Mouse (Mus musculus) embryonic facial prominence, embryonic 10.5 days (tissue): ENCODE measurements at regions not wholly inside any gene's neighbourhood (a gene's known extent, or its start where the extent isn't known, plus 50 kb on each side); places are given as distances from the start of the nearest gene placed in this dataset.

Experiments
- DNase-seq: peaks from one replicate; pipeline ENCODE4 v3.0.0-alpha.2; 2017; ENCODE audit warnings: low spot score
- H3K27ac ChIP-seq: fragments of 300-500 bp; sonication (generic); replicated peaks from 2 replicates; pipeline ENCODE4 v1.5.1; 2016; ENCODE audit warnings: mild to moderate bottlenecking
- H3K27me3 ChIP-seq: fragments of 300-500 bp; sonication (generic); replicated peaks from 2 replicates; pipeline ENCODE4 v1.6.1; 2016; ENCODE audit warnings: low read depth, mild to moderate bottlenecking; ENCODE audit not compliant: poor library complexity, severe bottlenecking
- H3K36me3 ChIP-seq: fragments of 300-500 bp; sonication (generic); replicated peaks from 2 replicates; pipeline ENCODE4 v1.6.1; 2016; ENCODE audit warnings: mild to moderate bottlenecking, moderate library complexity
- H3K4me1 ChIP-seq: fragments of 300-500 bp; sonication (generic); 2 replicates; pipeline ENCODE4 v1.6.1; 2016
- H3K4me3 ChIP-seq: fragments of 300-500 bp; sonication (generic); 2 replicates; pipeline ENCODE4 v1.5.1; 2016; ENCODE audit warnings: mild to moderate bottlenecking, moderate library complexity
- H3K9me3 ChIP-seq: fragments of 300-500 bp; sonication (generic); 2 replicates; pipeline ENCODE4 v1.6.1; 2016; ENCODE audit warnings: mild to moderate bottlenecking
- WGBS: fragments of 180-500 bp; shearing (Covaris S2); methylation state at CpG from one replicate; pipeline ENCODE4 v1.1.7; 2016; 5-methylcytosine and 5-hydroxymethylcytosine counted together

DNA sequence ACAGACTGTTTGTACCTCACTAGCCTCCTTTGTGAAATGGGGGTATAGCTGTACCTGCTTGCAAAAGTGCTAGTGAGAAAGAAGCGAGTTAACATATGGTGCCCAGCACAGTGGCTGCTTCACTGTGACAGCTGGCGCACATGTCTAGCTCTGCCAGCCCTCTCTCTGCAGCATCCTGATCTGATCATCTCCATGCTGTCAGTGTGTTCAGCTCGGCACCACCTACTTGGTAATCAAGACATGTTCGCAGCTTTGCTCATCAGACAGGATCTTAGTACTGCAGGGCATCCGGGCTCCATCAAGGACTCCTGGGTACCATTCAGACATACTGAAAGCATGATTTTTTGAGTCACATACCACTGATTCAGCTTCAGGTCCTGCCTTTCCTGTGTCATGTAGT, 100.9 kb upstream of the Gpr139 start:
- Histone ChIP-seq H3K4me3 (no peak overlapping the region), H3K27me3 (no peaks in the 10 kb centered on the region), H3K9me3 (no peaks in the 10 kb centered on the region), H3K27ac (no peak overlapping the region), H3K36me3 (no peaks in the 10 kb centered on the region), H3K4me1 (no peaks in the 10 kb centered on the region)
- WGBS, result 87% methylated on average over 5 of the region's 5 CpGs
- DNase-seq, result no peak

GRCm38 (mm10) chr7:119279896-119280661, 95.7 kb upstream of the Gpr139 start:
- DNase-seq, result no peak
- no peaks in the 10 kb centered on the region for H3K4me1 ChIP-seq
- H3K36me3 ChIP-seq, result no peaks in the 10 kb centered on the region
- H3K27me3 ChIP-seq, result no peaks in the 10 kb centered on the region
- WGBS, result 77% methylated on average over 3 of the region's 3 CpGs
- no peaks in the 10 kb centered on the region for H3K9me3 ChIP-seq
- no peak overlapping the region for H3K4me3 ChIP-seq
- no peak overlapping the region for H3K27ac ChIP-seq

GRCm38 (mm10) chr7:119272621-119273020, 88.2 kb upstream of the Gpr139 start:
- Histone ChIP-seq H3K27ac (no peak overlapping the region), H3K4me1 (no peaks in the 10 kb centered on the region), H3K36me3 (no peaks in the 10 kb centered on the region), H3K4me3 (no peak overlapping the region), H3K9me3 (no peaks in the 10 kb centered on the region), H3K27me3 (no peaks in the 10 kb centered on the region)
- WGBS, result 84% methylated on average over 3 of the region's 3 CpGs
- no peak for DNase-seq

- H3K27ac ChIP-seq, result no peak overlapping the region
- no peak overlapping the region for H3K4me3 ChIP-seq
- H3K27me3 ChIP-seq, result no peaks in the 10 kb centered on the region
- no peaks in the 10 kb centered on the region for H3K4me1 ChIP-seq
- no peak for DNase-seq
- H3K36me3 ChIP-seq, result no peaks in the 10 kb centered on the region
- WGBS, result 96% methylated on average over 1 of the region's 1 CpGs
- H3K9me3 ChIP-seq, result no peaks in the 10 kb centered on the region
These were observed 87.0 kb upstream of the Gpr139 start for GRCm38 (mm10) chr7:119271427-119271826.

- WGBS, result 76% methylated on average over 8 of the region's 8 CpGs
- Histone ChIP-seq H3K27me3 (no peaks in the 10 kb centered on the region), H3K27ac (no peak overlapping the region), H3K36me3 (no peaks in the 10 kb centered on the region), H3K4me1 (no peaks in the 10 kb centered on the region), H3K9me3 (no peaks in the 10 kb centered on the region), H3K4me3 (no peak overlapping the region)
- DNase-seq, result no peak
These were observed 86.5 kb upstream of the Gpr139 start for GRCm38 (mm10) chr7:119270826-119271420.

DNA sequence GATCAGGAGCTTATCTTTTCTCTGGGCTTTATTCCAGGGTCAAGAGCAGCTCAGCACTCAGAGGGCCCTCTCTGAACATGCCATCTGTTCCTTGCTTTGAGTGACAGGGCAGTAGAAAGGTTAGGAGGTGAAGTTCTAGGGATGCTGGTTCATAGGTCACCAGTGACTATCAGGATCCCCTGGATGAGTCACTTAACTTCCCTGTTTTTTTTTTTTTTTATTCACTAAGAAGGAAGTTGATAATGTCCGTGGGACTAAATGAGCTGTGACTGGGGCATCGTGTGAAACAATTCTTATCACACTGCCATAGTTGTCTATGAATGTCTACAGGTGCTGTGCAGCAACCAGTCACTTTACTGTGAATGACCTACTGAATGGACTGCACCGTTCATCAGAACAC, 73.8 kb upstream of the Gpr139 start:
- no peaks in the 10 kb centered on the region for H3K27me3 ChIP-seq
- 88% methylated on average over 3 of the region's 3 CpGs for WGBS
- H3K36me3 ChIP-seq, result no peaks in the 10 kb centered on the region
- H3K9me3 ChIP-seq, result no peaks in the 10 kb centered on the region
- H3K27ac ChIP-seq, result no peak overlapping the region
- no peak overlapping the region for H3K4me3 ChIP-seq
- no peak for DNase-seq
- H3K4me1 ChIP-seq, result peaks cover 6% of the 10 kb centered on the region; the same call in 1 of the 2 replicates

- DNase-seq, result no peak
- H3K27me3 ChIP-seq, result no peaks in the 10 kb centered on the region
- H3K27ac ChIP-seq, result no peak overlapping the region
- WGBS, result 87% methylated on average over 3 of the region's 3 CpGs
- H3K4me1 ChIP-seq, result peaks cover 6% of the 10 kb centered on the region; the same call in 1 of the 2 replicates
- H3K36me3 ChIP-seq, result no peaks in the 10 kb centered on the region
- no peaks in the 10 kb centered on the region for H3K9me3 ChIP-seq
- no peak overlapping the region for H3K4me3 ChIP-seq
These were observed 72.5 kb upstream of the Gpr139 start for GRCm38 (mm10) chr7:119256916-119257315.

- H3K4me3 ChIP-seq, result no peak overlapping the region
- H3K9me3 ChIP-seq, result no peaks in the 10 kb centered on the region
- H3K4me1 ChIP-seq, result peaks cover 6% of the 10 kb centered on the region; the same call in 1 of the 2 replicates
- DNase-seq, result no peak
- no peak overlapping the region for H3K27ac ChIP-seq
- no peaks in the 10 kb centered on the region for H3K36me3 ChIP-seq
- no peaks in the 10 kb centered on the region for H3K27me3 ChIP-seq
- WGBS, result 79% methylated on average over 2 of the region's 2 CpGs
These were observed 68.3 kb upstream of the Gpr139 start for GRCm38 (mm10) chr7:119252742-119253141.

DNA sequence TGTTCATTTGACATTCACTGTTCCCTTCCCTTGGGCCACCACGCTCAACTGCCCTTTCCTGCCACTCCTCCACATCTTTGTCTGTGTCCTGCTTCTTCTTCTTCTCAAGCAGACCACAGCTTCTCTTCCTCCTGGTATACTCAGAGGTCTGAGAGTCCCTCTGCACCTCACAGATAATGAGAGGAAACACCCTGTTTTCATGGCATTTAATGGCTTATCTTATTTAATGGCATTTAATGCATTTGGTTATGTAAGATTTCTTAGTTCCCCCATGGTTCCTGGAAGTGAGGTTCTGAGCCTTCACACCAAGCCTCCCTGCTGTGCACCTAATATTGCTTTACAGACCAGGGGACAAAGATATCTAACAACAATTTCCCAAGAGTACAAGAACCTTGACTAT, 67.3 kb upstream of the Gpr139 start:
- Histone ChIP-seq H3K4me3 (no peak overlapping the region), H3K9me3 (no peaks in the 10 kb centered on the region), H3K36me3 (no peaks in the 10 kb centered on the region), H3K27ac (no peak overlapping the region), H3K27me3 (no peaks in the 10 kb centered on the region), H3K4me1 (peaks cover 6% of the 10 kb centered on the region; the same call in 1 of the 2 replicates)
- no peak for DNase-seq
- 96% methylated on average over 1 of the region's 1 CpGs for WGBS

GRCm38 (mm10) chr7:119250381-119250780, 66.0 kb upstream of the Gpr139 start:
- Histone ChIP-seq H3K4me3 (no peak overlapping the region), H3K27me3 (no peaks in the 10 kb centered on the region), H3K36me3 (no peaks in the 10 kb centered on the region), H3K27ac (no peak overlapping the region), H3K9me3 (no peaks in the 10 kb centered on the region), H3K4me1 (peaks cover 6% of the 10 kb centered on the region; the same call in 1 of the 2 replicates)
- 91% methylated on average over 3 of the region's 3 CpGs for WGBS
- DNase-seq, result no peak

DNA sequence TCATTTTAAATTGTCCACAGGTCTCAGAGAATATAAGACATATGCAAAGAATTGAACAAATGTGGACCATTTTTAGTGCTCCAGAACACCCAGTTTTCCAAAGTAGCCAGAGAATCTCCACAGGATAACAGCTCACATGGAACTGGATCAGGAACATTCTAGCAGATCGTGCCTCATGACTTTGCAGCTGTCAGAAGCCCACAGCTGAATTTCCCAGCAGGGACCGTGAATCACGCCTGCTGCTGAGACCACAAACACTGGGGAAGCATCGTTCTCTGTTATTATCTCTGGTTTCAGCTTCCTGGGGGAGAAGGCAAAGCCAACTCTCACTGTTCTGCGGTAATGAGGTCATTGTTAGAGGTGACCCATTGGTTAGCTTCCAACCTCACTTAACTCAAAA, 60.4 kb upstream of the Gpr139 start:
- H3K4me3 ChIP-seq, result no peak overlapping the region
- H3K27ac ChIP-seq, result no peak overlapping the region
- WGBS, result 83% methylated on average over 5 of the region's 5 CpGs
- no peaks in the 10 kb centered on the region for H3K9me3 ChIP-seq
- no peaks in the 10 kb centered on the region for H3K36me3 ChIP-seq
- no peaks in the 10 kb centered on the region for H3K4me1 ChIP-seq
- DNase-seq, result no peak
- H3K27me3 ChIP-seq, result no peaks in the 10 kb centered on the region

DNA sequence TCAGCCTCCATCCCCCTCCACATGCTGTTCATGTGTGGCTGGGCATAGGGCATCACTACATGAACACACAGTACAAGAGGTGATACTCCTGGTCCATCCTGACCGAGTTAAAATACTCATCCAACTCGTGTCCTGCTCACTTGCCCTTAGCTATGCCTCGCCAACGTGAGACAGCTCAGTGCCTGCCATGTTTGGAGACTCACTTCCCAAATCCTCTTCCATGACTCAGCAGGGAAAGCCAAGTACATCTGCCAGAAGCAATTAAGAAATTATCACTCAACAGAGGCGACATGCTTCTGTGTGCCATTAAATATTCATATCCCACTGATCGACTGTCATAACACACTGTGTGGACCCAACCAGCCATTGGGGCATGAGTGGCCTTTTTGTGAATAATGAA, 51.9 kb upstream of the Gpr139 start:
- 84% methylated on average over 6 of the region's 6 CpGs for WGBS
- no peaks in the 10 kb centered on the region for H3K9me3 ChIP-seq
- H3K4me3 ChIP-seq, result no peak overlapping the region
- H3K27ac ChIP-seq, result no peak overlapping the region
- H3K27me3 ChIP-seq, result no peaks in the 10 kb centered on the region
- no peak for DNase-seq
- no peaks in the 10 kb centered on the region for H3K4me1 ChIP-seq
- H3K36me3 ChIP-seq, result no peaks in the 10 kb centered on the region
